Mouse (Mus musculus) CH12.LX (cell line): Measurements from ENCODE around the gene Abhd14b.

Experiments used
- CTCF ChIP-seq, 2 experiments: IDR thresholded peaks in 1 of 2; conservative IDR thresholded peaks in 1 of 2; 2 replicates each; pipeline ENCODE4 v1.5.1; 2011 to 2012; ENCODE audit warnings: low read depth in 2 of 2, low read length in 2 of 2, improper control_type of control experiment in 1 of 2, inconsistent platforms in 1 of 2, mild to moderate bottlenecking in 1 of 2, moderate library complexity in 1 of 2
- POLR2A ChIP-seq: IDR thresholded peaks from 2 replicates; pipeline ENCODE4 v1.6.1; 2011; ENCODE audit warnings: low read depth, mild to moderate bottlenecking, improper control_type of control experiment, low read length
- RAD21 ChIP-seq: IDR thresholded peaks from 2 replicates; pipeline ENCODE4 v1.6.1; 2011; ENCODE audit warnings: low read depth, mild to moderate bottlenecking, low read length, improper control_type of control experiment, moderate library complexity
- USF1 ChIP-seq: IDR thresholded peaks from 2 replicates; pipeline ENCODE4 v1.6.1; 2014; ENCODE audit warnings: low read depth, mild to moderate bottlenecking, inconsistent platforms, low read length, improper control_type of control experiment
- USF2 ChIP-seq: conservative IDR thresholded peaks from 2 replicates; pipeline ENCODE4 v1.6.1; 2011; ENCODE audit warnings: low read depth, low read length, improper control_type of control experiment
- ZKSCAN1 ChIP-seq: IDR thresholded peaks from 2 replicates; pipeline ENCODE4 v1.6.1; 2012; ENCODE audit warnings: low read depth, inconsistent platforms, low read length, improper control_type of control experiment, borderline replicate concordance

DNA sequence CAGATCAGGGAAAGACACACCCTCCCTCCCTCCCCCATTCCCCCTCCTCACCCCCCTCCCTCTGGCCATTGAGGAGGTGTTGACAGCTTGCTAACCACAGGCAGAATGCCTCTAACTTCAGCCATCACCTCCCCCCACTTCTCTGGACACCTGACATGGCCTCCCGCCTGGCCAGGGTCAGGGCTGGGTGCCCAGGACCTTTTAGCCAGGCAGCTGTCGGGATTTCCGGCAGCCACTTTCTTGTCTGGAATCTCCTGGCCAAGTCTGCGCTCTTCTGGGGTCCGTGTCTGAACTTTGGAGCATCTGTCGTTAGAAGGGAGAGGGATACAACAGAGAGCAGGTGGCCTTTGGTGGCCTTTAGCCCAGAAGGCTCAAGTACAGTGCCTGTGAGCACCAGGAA is 42.0 kb upstream of the Abhd14b start:
- TF ChIP-seq ZKSCAN1: no peak
- TF ChIP-seq CTCF (conservative IDR thresholded peaks at IDR 0.05 in 1 of 2, IDR thresholded peaks at IDR 0.05 in 1 of 2; ENCODE audit: low read depth in 2 of 2, low read length in 2 of 2): no peak
- no peak for TF ChIP-seq POLR2A
- no peak for TF ChIP-seq USF2
- no peak for TF ChIP-seq USF1
- no peak for TF ChIP-seq RAD21
